Mouse (Mus musculus): ENCODE results near the gene Fam98a. TPM values are rescaled to one million over a fixed set of nuclear protein-coding genes. Genes with fewer than 3 reads are reported as not detected.
A peak's percentile ranks its signal among the peaks of the same experiment; 100 is the strongest.

Gene Fam98a
- polyA plus RNA-seq, 1 experiment from 2014 or later = 10.7 TPM

DNA sequence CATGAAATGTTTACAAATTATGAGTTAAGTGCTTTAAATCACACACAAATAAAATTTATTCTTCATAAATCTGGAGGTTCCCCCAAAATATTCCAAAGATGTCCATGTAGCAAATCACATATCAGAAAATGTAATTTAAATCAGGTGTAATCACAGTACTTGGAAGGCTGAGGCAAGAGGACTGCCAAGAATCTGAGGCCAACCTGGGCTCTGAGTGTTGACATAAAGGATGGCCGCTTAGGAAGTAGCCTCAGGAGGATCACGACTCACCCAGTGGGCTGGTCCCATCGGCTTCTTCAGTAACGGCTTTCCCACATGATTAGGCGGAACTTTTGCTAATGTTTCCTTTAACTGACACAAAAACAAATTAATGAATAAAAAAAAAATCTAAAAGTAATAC lies 11.9 kb downstream of the Fam98a start:
- 67% methylated on average over 5 of the region's 5 CpGs for WGBS (ENCODE audit: insufficient replicate concordance)
- H3K4me1 ChIP-seq (ENCODE audit: control insufficient read depth, low read depth, low read length) = peaks cover 8% of the 10 kb centered on the region; the same call in 1 of the 2 replicates

DNA sequence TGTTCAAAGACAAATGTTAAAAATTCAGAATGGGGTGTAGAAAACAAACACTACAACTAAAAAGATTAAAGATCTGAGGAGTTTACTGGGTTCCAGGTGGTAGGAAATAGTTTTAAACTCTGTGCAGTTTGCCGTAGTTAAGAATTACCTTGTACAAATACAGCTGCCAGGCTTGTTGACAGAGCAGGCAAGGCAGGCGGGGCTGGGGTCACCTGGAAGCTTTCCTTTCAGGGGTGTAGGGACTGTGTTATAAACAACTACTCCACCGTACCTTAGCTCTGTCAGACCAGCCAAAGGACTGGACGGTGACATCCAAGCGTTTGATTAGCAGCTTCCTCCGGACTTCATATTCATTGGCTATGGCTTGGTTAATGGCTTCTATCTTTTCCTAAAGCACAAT lies 12.6 kb downstream of the Fam98a start:
- peak overlapping the region; percentile 33; the same call in 1 of the 2 replicates for H3K27ac ChIP-seq (ENCODE audit: low read length)
- H3K4me2 ChIP-seq (ENCODE audit: low read depth, low read length) = no peak overlapping the region
- no peaks in the 10 kb centered on the region for H3K9me3 ChIP-seq (replicated peaks; ENCODE audit: control insufficient read depth, low read length)
- peaks cover 7% of the 10 kb centered on the region for H3K36me3 ChIP-seq (ENCODE audit: control insufficient read depth, insufficient read depth)
- H3K4me3 ChIP-seq (ENCODE audit: low read depth, low read length) = no peak overlapping the region
- H3K4me1 ChIP-seq (ENCODE audit: control insufficient read depth, low read depth, low read length) = peaks cover 4% of the 10 kb centered on the region; the same call in 1 of the 2 replicates
- 75% methylated on average over 6 of the region's 6 CpGs for WGBS (ENCODE audit: insufficient replicate concordance)
- peak; percentile 83 for ATAC-seq (ENCODE audit: low read depth)
- H3K27me3 ChIP-seq (ENCODE audit: control insufficient read depth, insufficient read depth, low read depth, low read length) = no peaks in the 10 kb centered on the region
- no peak overlapping the region for H3K9ac ChIP-seq (ENCODE audit: low read depth, low read length)

More for the DNA sequence above, 11.9 kb downstream of the Fam98a start:
- no peak overlapping the region for H3K4me3 ChIP-seq (ENCODE audit: low read depth, low read length)
- H3K4me2 ChIP-seq (ENCODE audit: low read depth, low read length) = no peak overlapping the region
- H3K36me3 ChIP-seq (ENCODE audit: control insufficient read depth, insufficient read depth) = peaks cover 7% of the 10 kb centered on the region
- H3K27ac ChIP-seq (ENCODE audit: low read length) = no peak overlapping the region
- no peaks in the 10 kb centered on the region for H3K9me3 ChIP-seq (replicated peaks; ENCODE audit: control insufficient read depth, low read length)
- ATAC-seq (ENCODE audit: low read depth) = no peak
- H3K9ac ChIP-seq (ENCODE audit: low read depth, low read length) = no peak overlapping the region
- H3K27me3 ChIP-seq (ENCODE audit: control insufficient read depth, insufficient read depth, low read depth, low read length) = no peaks in the 10 kb centered on the region

- H3K27ac ChIP-seq (ENCODE audit: low read length) = no peak overlapping the region
- H3K4me3 ChIP-seq (ENCODE audit: low read depth, low read length) = no peak overlapping the region
- ATAC-seq (ENCODE audit: low read depth) = no peak
- no peaks in the 10 kb centered on the region for H3K27me3 ChIP-seq (ENCODE audit: control insufficient read depth, insufficient read depth, low read depth, low read length)
- no peak overlapping the region for H3K9ac ChIP-seq (ENCODE audit: low read depth, low read length)
- no peaks in the 10 kb centered on the region for H3K9me3 ChIP-seq (replicated peaks; ENCODE audit: control insufficient read depth, low read length)
- peaks cover under 1% of the 10 kb centered on the region; the same call in 1 of the 2 replicates for H3K4me1 ChIP-seq (ENCODE audit: control insufficient read depth, low read depth, low read length)
- H3K36me3 ChIP-seq (ENCODE audit: control insufficient read depth, insufficient read depth) = peaks cover 7% of the 10 kb centered on the region
- WGBS (ENCODE audit: insufficient replicate concordance) = 70% methylated on average over 12 of the region's 12 CpGs
- no peak overlapping the region for H3K4me2 ChIP-seq (ENCODE audit: low read depth, low read length)
These were observed 13.3 kb downstream of the Fam98a start for GRCm38 (mm10) chr17:75538431-75538830.

GRCm38 (mm10) chr17:75537050-75537445 lies 14.7 kb downstream of the Fam98a start:
- no peak overlapping the region for H3K9ac ChIP-seq (ENCODE audit: low read depth, low read length)
- H3K4me3 ChIP-seq (ENCODE audit: low read depth, low read length) = no peak overlapping the region
- H3K36me3 ChIP-seq (ENCODE audit: control insufficient read depth, insufficient read depth) = peaks cover 7% of the 10 kb centered on the region; the same call in 1 of the 2 replicates
- H3K9me3 ChIP-seq (replicated peaks; ENCODE audit: control insufficient read depth, low read length) = no peaks in the 10 kb centered on the region
- no peak overlapping the region for H3K27ac ChIP-seq (ENCODE audit: low read length)
- WGBS (ENCODE audit: insufficient replicate concordance) = 68% methylated on average over 7 of the region's 7 CpGs
- no peak overlapping the region for H3K4me2 ChIP-seq (ENCODE audit: low read depth, low read length)
- no peak for ATAC-seq (ENCODE audit: low read depth)
- no peaks in the 10 kb centered on the region; the same call in 1 of the 2 replicates for H3K4me1 ChIP-seq (ENCODE audit: control insufficient read depth, low read depth, low read length)
- no peaks in the 10 kb centered on the region for H3K27me3 ChIP-seq (ENCODE audit: control insufficient read depth, insufficient read depth, low read depth, low read length)

DNA sequence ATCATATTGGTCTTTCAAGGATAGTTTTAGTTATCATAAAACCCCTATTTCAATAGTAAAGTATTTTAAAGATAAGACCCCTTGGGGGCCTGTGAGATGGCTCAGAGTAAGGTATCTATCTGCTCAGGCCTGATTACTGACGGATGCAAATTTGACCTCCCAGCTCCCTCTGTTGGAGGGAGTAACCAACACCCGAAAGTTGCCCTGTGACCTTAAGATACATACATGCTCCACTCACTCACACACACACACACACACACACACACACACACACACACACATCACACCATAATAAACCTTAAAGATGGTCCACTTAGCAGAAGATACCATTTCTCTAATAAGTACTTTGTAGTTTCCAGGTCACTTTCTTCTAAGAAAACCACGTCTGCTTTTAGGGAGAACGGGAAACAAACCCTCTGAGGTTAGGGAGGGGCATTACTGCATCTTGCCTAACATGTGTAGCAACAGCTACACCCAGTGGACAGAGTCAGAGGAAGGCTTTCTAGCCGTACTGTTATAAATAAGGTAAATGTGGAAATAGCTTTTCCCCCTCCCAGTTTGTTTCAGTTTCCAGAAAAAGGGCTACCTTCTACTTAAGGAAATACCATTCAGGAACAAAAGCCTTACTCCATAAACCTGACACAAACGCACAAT lies 15.2 kb downstream of the Fam98a start:
- no peak overlapping the region for H3K4me3 ChIP-seq (ENCODE audit: low read depth, low read length)
- H3K27me3 ChIP-seq (ENCODE audit: control insufficient read depth, insufficient read depth, low read depth, low read length) = no peaks in the 10 kb centered on the region
- H3K4me2 ChIP-seq (ENCODE audit: low read depth, low read length) = no peak overlapping the region
- WGBS (ENCODE audit: insufficient replicate concordance) = 21% methylated on average over 6 of the region's 6 CpGs
- no peaks in the 10 kb centered on the region; the same call in 1 of the 2 replicates for H3K4me1 ChIP-seq (ENCODE audit: control insufficient read depth, low read depth, low read length)
- H3K9me3 ChIP-seq (replicated peaks; ENCODE audit: control insufficient read depth, low read length) = no peaks in the 10 kb centered on the region
- ATAC-seq (ENCODE audit: low read depth) = 0 out of 2 replicates have a peak, but pooled peaks have one; percentile 38
- no peak overlapping the region for H3K9ac ChIP-seq (ENCODE audit: low read depth, low read length)
- peaks cover 7% of the 10 kb centered on the region; the same call in 1 of the 2 replicates for H3K36me3 ChIP-seq (ENCODE audit: control insufficient read depth, insufficient read depth)
- no peak overlapping the region for H3K27ac ChIP-seq (ENCODE audit: low read length)

GRCm38 (mm10) chr17:75535612-75536011 lies 16.1 kb downstream of the Fam98a start:
- 81% methylated on average over 4 of the region's 4 CpGs for WGBS (ENCODE audit: insufficient replicate concordance)
- no peak overlapping the region for H3K4me3 ChIP-seq (ENCODE audit: low read depth, low read length)
- no peak overlapping the region for H3K9ac ChIP-seq (ENCODE audit: low read depth, low read length)
- no peak for ATAC-seq (ENCODE audit: low read depth)
- no peaks in the 10 kb centered on the region for H3K27me3 ChIP-seq (ENCODE audit: control insufficient read depth, insufficient read depth, low read depth, low read length)
- no peaks in the 10 kb centered on the region for H3K9me3 ChIP-seq (replicated peaks; ENCODE audit: control insufficient read depth, low read length)
- no peak overlapping the region for H3K4me2 ChIP-seq (ENCODE audit: low read depth, low read length)
- no peak overlapping the region for H3K27ac ChIP-seq (ENCODE audit: low read length)
- no peaks in the 10 kb centered on the region; the same call in 1 of the 2 replicates for H3K4me1 ChIP-seq (ENCODE audit: control insufficient read depth, low read depth, low read length)
- peaks cover 7% of the 10 kb centered on the region; the same call in 1 of the 2 replicates for H3K36me3 ChIP-seq (ENCODE audit: control insufficient read depth, insufficient read depth)

DNA sequence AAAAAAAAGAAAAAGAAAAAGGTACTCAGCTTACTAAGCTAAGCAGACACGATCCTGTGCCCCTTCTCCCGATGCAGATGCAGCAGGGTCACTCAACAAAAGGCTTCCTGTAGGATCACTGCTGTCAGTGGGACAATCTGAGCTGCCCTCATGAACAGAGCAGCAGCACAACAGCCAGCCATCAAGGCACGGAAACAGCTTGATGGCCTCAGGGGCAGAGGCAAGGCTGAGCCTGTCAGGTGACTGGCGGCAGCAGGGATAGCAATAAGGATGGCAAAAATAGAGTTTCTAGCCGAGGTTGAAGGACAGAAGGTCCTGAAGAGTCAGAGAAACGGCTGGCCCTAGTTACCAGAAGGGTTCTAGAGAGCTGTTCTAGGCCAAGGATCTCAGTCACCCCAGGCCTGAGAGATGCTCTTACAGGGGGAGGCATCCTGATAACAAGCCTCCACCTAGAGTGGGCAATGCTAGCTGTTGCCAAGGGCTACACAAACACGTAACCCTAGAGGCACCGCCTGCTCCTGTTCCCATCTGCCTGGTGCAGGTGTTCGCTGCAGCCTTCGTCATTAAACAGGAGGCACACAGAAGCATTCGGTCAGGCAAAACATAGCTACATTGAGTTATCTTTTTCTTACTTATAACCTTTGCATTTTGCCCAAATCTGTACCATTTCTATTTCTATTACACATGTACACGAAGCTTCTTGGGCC lies 17.3 kb downstream of the Fam98a start:
- WGBS (ENCODE audit: insufficient replicate concordance) = 67% methylated on average over 12 of the region's 12 CpGs
- H3K4me3 ChIP-seq (ENCODE audit: low read depth, low read length) = no peak overlapping the region
- no peak overlapping the region for H3K4me2 ChIP-seq (ENCODE audit: low read depth, low read length)
- H3K9me3 ChIP-seq (replicated peaks; ENCODE audit: control insufficient read depth, low read length) = no peaks in the 10 kb centered on the region
- H3K36me3 ChIP-seq (ENCODE audit: control insufficient read depth, insufficient read depth) = peaks cover 7% of the 10 kb centered on the region; the same call in 1 of the 2 replicates
- H3K4me1 ChIP-seq (ENCODE audit: control insufficient read depth, low read depth, low read length) = no peaks in the 10 kb centered on the region; the same call in 1 of the 2 replicates
- no peak overlapping the region for H3K9ac ChIP-seq (ENCODE audit: low read depth, low read length)
- H3K27me3 ChIP-seq (ENCODE audit: control insufficient read depth, insufficient read depth, low read depth, low read length) = no peaks in the 10 kb centered on the region
- no peak for ATAC-seq (ENCODE audit: low read depth)
- H3K27ac ChIP-seq (ENCODE audit: low read length) = no peak overlapping the region

- no peaks in the 10 kb centered on the region for H3K9me3 ChIP-seq (replicated peaks; ENCODE audit: control insufficient read depth, low read length)
- no peak overlapping the region for H3K4me2 ChIP-seq (ENCODE audit: low read depth, low read length)
- no peak overlapping the region for H3K9ac ChIP-seq (ENCODE audit: low read depth, low read length)
- WGBS (ENCODE audit: insufficient replicate concordance) = 73% methylated on average over 6 of the region's 6 CpGs
- no peaks in the 10 kb centered on the region for H3K4me1 ChIP-seq (ENCODE audit: control insufficient read depth, low read depth, low read length)
- no peak overlapping the region for H3K4me3 ChIP-seq (ENCODE audit: low read depth, low read length)
- no peak overlapping the region for H3K27ac ChIP-seq (ENCODE audit: low read length)
- H3K36me3 ChIP-seq (ENCODE audit: control insufficient read depth, insufficient read depth) = no peaks in the 10 kb centered on the region
- no peak for ATAC-seq (ENCODE audit: low read depth)
- H3K27me3 ChIP-seq (ENCODE audit: control insufficient read depth, insufficient read depth, low read depth, low read length) = no peaks in the 10 kb centered on the region
These were observed 19.2 kb downstream of the Fam98a start for GRCm38 (mm10) chr17:75532469-75532986.

Measured in liver, embryonic 16.5 days (tissue).